9 mouse cellular contexts compared by ENCODE assay signal in the genomic region with DNA sequence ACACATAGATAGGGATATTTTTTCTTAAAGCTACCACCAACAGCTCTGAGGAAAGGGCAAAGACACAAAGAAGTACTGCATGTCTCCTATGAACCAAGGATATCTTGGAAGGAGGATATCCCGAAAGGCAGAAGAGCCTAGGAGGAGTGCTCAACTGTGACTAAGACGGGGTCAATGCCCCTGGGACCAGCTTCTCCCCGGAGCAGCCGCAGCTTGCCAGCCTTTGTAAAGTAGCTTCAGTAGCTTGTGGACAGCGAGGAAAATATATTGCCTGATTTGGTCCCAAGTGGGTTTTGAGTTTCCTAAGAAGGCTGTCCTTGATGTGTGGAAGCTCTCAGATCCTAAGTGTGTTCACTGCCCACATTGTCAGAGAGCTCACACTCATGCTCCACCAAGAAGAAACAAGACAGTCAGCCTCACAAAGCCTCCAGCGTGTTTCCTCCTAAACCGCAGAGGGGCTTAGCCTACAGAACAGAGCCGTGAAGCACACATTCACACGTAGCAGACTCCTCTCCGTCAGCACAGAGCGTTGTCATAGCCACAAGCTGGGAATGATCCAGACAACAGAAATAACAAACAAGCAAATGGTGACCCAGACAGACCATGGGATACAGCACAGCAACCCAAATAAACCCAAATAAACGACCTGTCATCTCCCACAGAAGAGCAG. TPM values are rescaled to one million over a fixed set of nuclear protein-coding genes. Genes with fewer than 3 reads are reported as not detected.
DNase-seq lines count a peak whose midpoint lies in the region.
"Had no signal": no experiment of that assay in that cellular context is flagged by ENCODE, and none has a peak within 500 bp of the region (broad histone marks: within the 10 kb centered on the region; RNA-seq: fewer than 3 reads in every experiment).

No protein-coding gene starts in this region.

- peak; percentile 33 for DNase-seq in embryo, embryonic 10.5 days (ENCODE audit: low spot score)
- no peak for DNase-seq in embryo, embryonic 9.5 days (ENCODE audit: extremely low spot score)
- DNase-seq in kidney, adult 9 months, result peak; percentile 32
- DNase-seq in kidney, adult 11 months, result no peak
- peak; percentile 12 for DNase-seq in 3134 (ENCODE audit: extremely low read depth, insufficient read length, low spot score)
- peak; percentile 35 for DNase-seq in kidney, postnatal 10 days
- no peak for DNase-seq in cerebellum, adult 9-11 months
- no peak for DNase-seq in left cerebral cortex, postnatal 4 days

- intact Hi-C loops in left cerebral cortex, postnatal 4 days (cut with DNase I), result no loop called here

RNA-seq across cellular contexts. Expression of a gene that starts 17.2 kb away (rescaled TPM):
- 10 to 100 TPM; 25.6 to 27.7 TPM for total RNA-seq in left cerebral cortex, postnatal 4 days (2021)
- total RNA-seq: megakaryocyte progenitor cell, adult 5-6 weeks had no signal

Comparison
In these comparisons a context has a peak if more than half of its experiments do, and no peak if none do; other contexts are left out.
1. DNase-seq: peak in embryo, embryonic 10.5 days (single experiment), kidney, adult 9 months (single experiment), 3134 (single experiment) and kidney, postnatal 10 days (single experiment); none in embryo, embryonic 9.5 days (single experiment), kidney, adult 11 months (single experiment), cerebellum, adult 9-11 months (single experiment) and left cerebral cortex, postnatal 4 days (single experiment).